Mouse (Mus musculus): ENCODE measurements around the gene Zfp13. TPM values are rescaled to one million over a fixed set of nuclear protein-coding genes. Genes with fewer than 3 reads are reported as not detected.

The Zfp13 gene
- polyA plus RNA-seq, 1 experiment from 2014 or later, result 30.4 TPM

DNA sequence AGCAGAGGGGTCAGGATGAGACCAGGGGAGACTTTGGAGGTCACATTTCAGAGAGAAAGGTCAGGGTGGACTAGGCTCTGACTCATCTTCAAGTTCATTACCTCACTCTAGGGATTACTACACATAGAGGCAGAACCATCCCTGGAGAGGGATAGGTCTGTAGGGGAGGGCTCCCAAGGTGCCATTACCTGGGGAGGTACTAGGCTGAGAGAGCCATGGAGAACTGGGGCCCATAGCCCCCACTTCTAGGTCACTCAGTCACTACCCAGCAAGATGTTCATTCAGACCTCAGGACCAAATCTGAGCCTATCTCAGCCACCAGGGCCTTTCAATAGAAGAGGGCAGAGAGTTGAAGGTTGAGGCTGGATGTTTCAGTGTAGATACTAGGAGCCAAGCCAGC is 45.0 kb downstream of the Zfp13 start:
- H3K27me3 ChIP-seq (replicated peaks), result no peaks in the 10 kb centered on the region
- no peak overlapping the region for H3K27ac ChIP-seq
- no peaks in the 10 kb centered on the region for H3K9me3 ChIP-seq
- no peak overlapping the region for H3K4me2 ChIP-seq
- peaks cover 13% of the 10 kb centered on the region for H3K4me1 ChIP-seq
- ATAC-seq (replicated peaks), result no peak
- H3K9ac ChIP-seq, result no peak overlapping the region
- H3K36me3 ChIP-seq (replicated peaks), result peaks cover 33% of the 10 kb centered on the region
- no peak overlapping the region for H3K4me3 ChIP-seq

DNA sequence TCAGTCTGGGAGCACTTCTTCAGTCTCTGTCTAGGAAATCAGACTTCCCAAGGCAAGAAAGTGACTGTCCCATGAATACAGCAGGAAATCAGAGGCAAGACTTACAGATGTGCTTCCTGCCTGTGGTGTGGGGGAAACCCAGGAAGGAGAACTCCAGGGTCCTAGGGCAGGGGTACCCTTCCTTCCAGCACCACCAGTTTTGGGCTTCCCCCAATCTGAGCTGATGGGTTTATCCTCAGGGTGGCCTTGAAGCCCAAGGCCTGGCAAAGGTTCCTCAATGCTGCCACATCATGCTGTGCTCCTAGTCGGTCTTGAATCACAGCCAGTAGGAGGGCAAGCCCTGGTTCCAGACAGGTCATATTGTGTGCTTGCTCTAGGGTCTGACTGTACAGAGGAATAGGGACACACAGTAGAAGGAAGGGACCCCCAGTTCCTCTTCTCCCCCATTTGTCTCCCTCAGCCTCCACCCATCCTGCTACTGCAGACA is 45.6 kb downstream of the Zfp13 start:
- Histone ChIP-seq H3K9me3 (no peaks in the 10 kb centered on the region), H3K27me3 (replicated peaks) (no peaks in the 10 kb centered on the region), H3K4me1 (peaks cover 13% of the 10 kb centered on the region), H3K4me3 (no peak overlapping the region), H3K4me2 (no peak overlapping the region), H3K36me3 (replicated peaks) (peaks cover 27% of the 10 kb centered on the region), H3K27ac (no peak overlapping the region), H3K9ac (no peak overlapping the region)
- ATAC-seq (replicated peaks), result no peak
- WGBS, result 68% methylated on average over 1 of the region's 1 CpGs

DNA sequence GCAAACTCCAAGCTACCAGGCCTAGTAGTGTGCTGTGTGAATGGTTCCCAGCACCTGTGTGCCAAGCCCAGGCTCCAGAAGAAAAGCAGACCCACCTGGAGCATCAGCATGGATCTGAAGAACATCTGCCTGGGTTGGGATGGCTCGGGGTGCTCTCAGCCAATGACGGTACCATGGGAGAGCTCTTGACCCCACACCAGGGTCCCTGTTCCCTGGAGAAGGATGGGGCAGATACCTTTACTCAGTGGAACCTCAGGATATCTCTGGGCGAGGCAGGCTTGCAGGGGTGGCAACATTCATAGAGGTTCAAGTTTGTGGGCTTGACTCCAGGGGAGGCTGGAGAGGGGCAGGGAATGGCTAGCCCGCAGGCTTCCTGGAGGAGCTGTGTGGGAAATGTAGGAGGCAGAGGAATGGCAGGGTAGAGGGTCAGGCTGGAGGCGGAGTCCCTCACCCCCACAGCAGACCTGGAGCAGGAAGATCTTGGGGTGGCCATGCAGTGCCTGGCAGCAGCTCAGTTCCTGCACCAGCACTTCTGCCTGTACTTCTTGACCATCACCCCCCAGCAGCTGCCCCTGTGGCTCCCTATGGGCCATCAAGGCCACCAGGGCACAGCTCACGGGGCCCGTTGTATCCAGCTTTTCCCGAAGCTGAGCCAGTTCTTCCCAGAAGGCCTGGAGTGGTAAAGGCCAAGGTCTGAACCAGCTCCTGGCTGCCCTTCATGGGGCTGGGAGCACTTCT is 46.2 kb downstream of the Zfp13 start:
- WGBS, result 89% methylated on average over 8 of the region's 8 CpGs
- no peaks in the 10 kb centered on the region for H3K9me3 ChIP-seq
- no peaks in the 10 kb centered on the region for H3K27me3 ChIP-seq (replicated peaks)
- no peak overlapping the region for H3K9ac ChIP-seq
- no peak overlapping the region for H3K27ac ChIP-seq
- no peak overlapping the region for H3K4me3 ChIP-seq
- H3K36me3 ChIP-seq (replicated peaks), result peaks cover 21% of the 10 kb centered on the region
- no peak for ATAC-seq (replicated peaks)
- H3K4me1 ChIP-seq, result peaks cover 13% of the 10 kb centered on the region
- no peak overlapping the region for H3K4me2 ChIP-seq

DNA sequence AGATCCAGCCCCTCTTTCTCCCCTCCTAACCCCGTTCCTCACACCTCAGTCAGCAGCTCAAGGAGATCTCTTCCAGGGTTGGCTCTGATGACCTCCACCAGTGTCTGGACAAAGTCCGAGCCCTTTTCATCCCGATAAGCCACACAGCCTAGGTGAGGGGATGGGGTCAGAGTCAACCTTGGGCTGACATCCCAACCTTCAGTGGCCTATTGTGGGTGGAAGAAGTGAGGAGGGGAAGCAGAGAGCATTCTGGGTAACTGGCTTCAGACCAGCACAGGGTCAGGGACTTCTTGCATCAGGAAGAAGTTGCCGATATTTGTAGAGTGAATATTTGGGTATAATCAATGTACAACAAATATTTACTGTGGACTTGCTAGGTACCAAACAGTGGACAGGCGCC is 47.3 kb downstream of the Zfp13 start:
- ATAC-seq (replicated peaks), result no peak
- Histone ChIP-seq H3K9ac (no peak overlapping the region), H3K4me3 (no peak overlapping the region), H3K9me3 (no peaks in the 10 kb centered on the region), H3K27me3 (replicated peaks) (no peaks in the 10 kb centered on the region), H3K36me3 (replicated peaks) (peaks cover 10% of the 10 kb centered on the region; the same call in 1 of the 2 replicates), H3K27ac (no peak overlapping the region), H3K4me2 (no peak overlapping the region), H3K4me1 (peaks cover 13% of the 10 kb centered on the region)
- WGBS, result 67% methylated on average over 5 of the region's 5 CpGs

DNA sequence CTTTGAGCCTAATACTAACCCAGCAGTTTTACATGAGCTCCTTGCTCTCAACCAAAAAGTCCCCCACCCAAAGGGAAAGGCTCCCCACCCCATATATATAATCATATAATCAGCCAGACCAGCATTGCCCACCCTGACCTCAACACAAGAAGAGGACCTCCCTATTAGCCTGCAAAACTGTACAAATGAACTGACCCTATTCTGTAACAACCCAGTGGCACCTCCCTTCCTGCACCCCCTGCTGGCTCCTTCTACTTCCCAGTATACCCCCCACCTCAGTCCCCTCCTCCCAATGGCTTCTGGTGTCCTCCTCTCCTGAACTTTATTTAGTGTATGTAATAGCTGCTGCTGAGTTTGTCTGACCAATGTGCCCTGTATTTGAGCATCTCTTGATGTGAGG is 47.9 kb downstream of the Zfp13 start:
- Histone ChIP-seq H3K27ac (peak overlapping the region; percentile 76), H3K4me1 (peaks cover 13% of the 10 kb centered on the region), H3K9ac (peak overlapping the region; percentile 63), H3K4me2 (peak overlapping the region; percentile 70), H3K36me3 (replicated peaks) (peaks cover 4% of the 10 kb centered on the region; the same call in 1 of the 2 replicates), H3K4me3 (peak overlapping the region; percentile 59), H3K27me3 (replicated peaks) (no peaks in the 10 kb centered on the region), H3K9me3 (no peaks in the 10 kb centered on the region)
- ATAC-seq (replicated peaks), result no peak

DNA sequence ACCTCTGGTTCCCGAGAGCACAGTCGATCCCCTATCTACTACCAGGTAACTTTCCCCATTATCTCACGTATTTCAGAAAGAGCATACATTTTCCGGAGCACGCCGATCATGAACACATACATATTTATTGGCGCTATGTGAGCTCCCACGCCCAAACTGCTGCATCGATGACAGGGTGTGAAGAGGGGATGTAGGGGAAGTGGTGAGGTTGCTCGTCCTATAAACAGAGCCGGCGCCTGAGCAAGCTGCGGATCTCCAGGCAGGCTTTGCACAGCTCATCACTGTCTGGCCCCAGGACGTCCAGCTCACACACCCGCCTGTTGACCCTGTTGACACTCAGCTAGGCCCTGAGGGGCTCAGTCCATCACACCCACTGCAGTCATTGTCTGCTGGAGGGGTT is 48.4 kb downstream of the Zfp13 start:
- peak overlapping the region; percentile 76 for H3K27ac ChIP-seq
- 0 out of 2 replicates have a peak, but pooled peaks cover 1% of the 10 kb centered on the region for H3K36me3 ChIP-seq (replicated peaks)
- peak; percentile 43 for ATAC-seq (replicated peaks)
- WGBS, result 0% methylated on average over 15 of the region's 15 CpGs
- peak overlapping the region; percentile 70 for H3K4me2 ChIP-seq
- H3K27me3 ChIP-seq (replicated peaks), result no peaks in the 10 kb centered on the region
- no peaks in the 10 kb centered on the region for H3K9me3 ChIP-seq
- peaks cover 13% of the 10 kb centered on the region for H3K4me1 ChIP-seq
- peak overlapping the region; percentile 63 for H3K9ac ChIP-seq
- peak overlapping the region; percentile 59 for H3K4me3 ChIP-seq

DNA sequence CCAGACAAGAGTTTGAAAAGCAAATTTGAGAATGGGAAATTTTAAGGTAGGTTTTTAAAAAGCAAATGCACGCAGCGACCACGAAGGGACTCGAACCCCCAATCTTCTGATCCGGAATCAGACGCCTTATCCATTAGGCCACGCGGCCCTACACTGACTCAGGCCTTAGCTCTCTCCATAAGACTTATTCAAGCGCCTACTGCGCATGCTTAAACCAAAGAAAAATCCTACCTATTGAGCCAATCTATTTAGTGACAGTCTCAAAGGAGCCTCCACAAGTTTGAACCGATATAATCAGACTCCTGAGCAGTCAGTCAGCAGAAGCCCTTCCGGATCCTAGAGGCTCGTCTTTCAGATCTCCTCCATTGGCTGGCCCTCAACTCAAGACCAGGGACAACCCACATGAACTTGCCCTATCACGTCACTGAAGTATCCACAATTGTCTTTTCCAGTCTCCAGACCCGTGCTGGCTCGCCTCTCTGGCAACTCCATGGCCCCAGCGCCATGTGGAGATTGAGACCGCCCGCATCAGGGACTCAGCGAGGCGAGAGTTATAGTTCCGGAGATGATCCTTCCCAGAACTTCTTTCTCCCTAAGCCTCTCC is 49.0 kb downstream of the Zfp13 start:
- Histone ChIP-seq H3K27ac (peak overlapping the region; percentile 76), H3K4me1 (peaks cover 13% of the 10 kb centered on the region), H3K36me3 (replicated peaks) (no peaks in the 10 kb centered on the region), H3K27me3 (replicated peaks) (no peaks in the 10 kb centered on the region), H3K9ac (peak overlapping the region; percentile 63), H3K4me2 (peak overlapping the region; percentile 70), H3K4me3 (peak overlapping the region; percentile 59), H3K9me3 (no peaks in the 10 kb centered on the region)
- WGBS, result under 1% methylated on average over 22 of the region's 22 CpGs
- peak; percentile 76 for ATAC-seq (replicated peaks)

DNA sequence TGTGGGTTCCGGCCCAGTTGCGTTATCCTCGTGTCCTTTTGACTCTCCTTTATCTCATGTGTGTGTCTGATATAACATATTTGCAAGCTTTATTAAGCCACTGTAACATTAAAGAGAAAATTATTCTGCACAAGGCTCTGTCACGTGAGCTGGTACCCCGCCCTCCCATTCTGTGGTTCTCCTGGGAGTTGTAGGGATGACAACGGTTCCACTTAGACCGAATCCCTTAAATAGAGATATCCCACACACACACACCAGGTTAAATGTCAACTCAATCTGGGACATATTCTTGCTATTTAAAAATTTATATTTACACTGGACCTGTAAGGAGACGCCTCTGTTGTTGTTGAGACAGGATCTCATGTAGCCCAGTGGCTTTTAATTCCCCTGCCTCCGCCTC is 49.8 kb downstream of the Zfp13 start:
- Histone ChIP-seq H3K4me1 (peaks cover 13% of the 10 kb centered on the region), H3K36me3 (replicated peaks) (no peaks in the 10 kb centered on the region), H3K9ac (peak overlapping the region; percentile 35), H3K27me3 (replicated peaks) (no peaks in the 10 kb centered on the region), H3K9me3 (no peaks in the 10 kb centered on the region), H3K4me2 (peak overlapping the region; percentile 70), H3K4me3 (peak overlapping the region; percentile 59), H3K27ac (peak overlapping the region; percentile 57)
- WGBS, result 2% methylated on average over 9 of the region's 9 CpGs
- peak; percentile 28 for ATAC-seq (replicated peaks)

DNA sequence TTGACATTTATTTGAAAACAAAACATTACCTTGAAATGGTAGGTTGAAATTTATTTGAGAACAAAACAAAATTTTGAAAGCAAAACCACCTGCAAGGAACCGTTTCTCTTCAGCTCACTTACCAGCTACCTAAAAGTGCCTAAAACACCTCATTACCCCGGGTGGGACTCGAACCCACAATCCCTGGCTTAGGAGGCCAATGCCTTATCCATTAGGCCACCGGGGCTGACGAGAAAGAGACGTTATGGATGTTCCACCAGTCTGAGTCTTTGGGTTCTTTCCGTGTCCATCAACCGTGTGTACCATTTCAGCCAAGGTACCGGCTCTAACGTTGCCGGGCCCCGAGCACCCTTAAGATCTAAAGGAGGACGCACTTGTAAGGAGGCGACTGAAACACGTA is 50.7 kb downstream of the Zfp13 start:
- 1% methylated on average over 15 of the region's 15 CpGs for WGBS
- ATAC-seq (replicated peaks), result peak; percentile 9
- Histone ChIP-seq H3K4me2 (peak overlapping the region; percentile 70), H3K27ac (peak overlapping the region; percentile 64), H3K4me1 (peaks cover 13% of the 10 kb centered on the region), H3K9ac (peak overlapping the region; percentile 35; the same call in 1 of the 2 replicates), H3K36me3 (replicated peaks) (no peaks in the 10 kb centered on the region), H3K9me3 (no peaks in the 10 kb centered on the region), H3K4me3 (peak overlapping the region; percentile 59), H3K27me3 (replicated peaks) (no peaks in the 10 kb centered on the region)

DNA sequence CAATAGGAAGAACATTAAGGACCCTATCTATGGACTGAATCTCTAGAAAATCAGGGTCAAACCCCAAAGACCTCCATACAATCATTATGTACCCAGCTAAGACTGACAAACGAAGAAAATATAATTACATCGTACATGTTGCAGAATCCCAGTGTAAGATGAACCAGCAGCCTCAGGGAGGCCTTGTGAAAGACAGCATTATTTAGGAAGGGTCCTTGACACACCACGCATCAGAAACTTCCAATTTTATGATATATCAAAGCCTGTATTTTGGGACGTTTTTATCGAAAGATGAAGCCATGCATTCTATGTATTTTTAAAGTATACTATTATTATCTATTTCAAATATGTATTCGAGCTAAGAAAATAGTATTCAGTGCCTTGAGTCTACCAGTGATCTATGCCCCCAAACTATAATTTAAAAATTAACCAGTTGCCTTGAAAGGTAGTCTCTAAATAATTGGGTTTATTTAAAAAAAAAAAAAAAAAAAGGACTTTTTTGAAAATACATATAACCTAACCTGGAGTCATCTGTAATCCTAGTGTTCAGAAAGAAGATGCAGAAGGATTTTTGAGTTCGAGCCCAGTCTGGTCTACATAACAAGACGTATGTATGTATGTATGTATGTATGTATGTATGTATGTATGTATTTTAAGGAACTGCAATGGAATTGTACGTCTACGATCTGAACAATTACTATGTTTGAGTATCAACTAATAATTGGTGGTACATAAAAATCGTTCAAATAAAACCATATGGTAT is 51.4 kb downstream of the Zfp13 start:
- no peaks in the 10 kb centered on the region for H3K9me3 ChIP-seq
- ATAC-seq (replicated peaks), result no peak
- no peaks in the 10 kb centered on the region for H3K36me3 ChIP-seq (replicated peaks)
- peak overlapping the region; percentile 70 for H3K4me2 ChIP-seq
- peaks cover 13% of the 10 kb centered on the region for H3K4me1 ChIP-seq
- no peak overlapping the region for H3K9ac ChIP-seq
- no peak overlapping the region for H3K27ac ChIP-seq
- H3K4me3 ChIP-seq, result peak overlapping the region; percentile 62
- no peaks in the 10 kb centered on the region for H3K27me3 ChIP-seq (replicated peaks)
- 54% methylated on average over 11 of the region's 11 CpGs for WGBS

DNA sequence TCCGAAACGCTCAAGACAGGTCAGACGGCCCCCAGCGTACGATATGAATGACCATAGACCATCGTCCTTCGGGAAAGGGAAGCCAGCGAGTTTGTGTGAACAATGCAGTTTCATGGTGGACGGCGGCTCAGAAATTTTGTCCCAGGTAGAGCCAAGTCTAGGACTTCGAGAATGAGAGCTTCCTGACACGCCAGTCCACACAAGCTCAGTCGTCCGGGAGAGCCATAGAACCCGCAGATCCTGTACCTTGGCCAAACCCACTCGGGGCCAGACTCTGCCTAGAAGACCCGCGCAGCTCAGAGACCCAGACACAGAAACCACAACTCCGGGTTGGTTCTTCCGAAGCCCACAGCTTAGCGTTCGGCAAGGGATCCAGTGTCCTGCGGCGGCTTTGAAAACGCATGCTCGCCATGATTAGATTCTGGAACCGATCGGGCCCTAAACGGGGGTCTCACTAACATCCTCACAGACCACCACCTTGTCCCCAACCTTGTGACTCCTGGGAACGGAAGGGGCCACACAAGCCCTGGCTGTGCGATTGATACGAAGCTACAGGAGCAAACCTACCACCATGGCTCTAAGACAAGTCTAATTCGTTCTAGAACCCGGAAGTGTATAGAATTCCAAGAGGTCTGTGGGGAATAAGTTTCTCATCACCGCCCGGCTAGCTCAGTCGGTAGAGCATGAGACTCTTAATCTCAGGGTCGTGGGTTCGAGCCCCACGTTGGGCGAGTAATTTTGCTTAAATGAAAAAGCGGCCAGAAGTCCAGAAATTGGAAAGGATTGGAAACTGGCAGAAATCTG is 52.4 kb downstream of the Zfp13 start:
- ATAC-seq (replicated peaks), result peak; percentile 14
- WGBS, result under 1% methylated on average over 42 of the region's 42 CpGs
- peak overlapping the region; percentile 54; the same call in 1 of the 2 replicates for H3K27ac ChIP-seq
- H3K4me1 ChIP-seq, result peaks cover 12% of the 10 kb centered on the region
- H3K4me2 ChIP-seq, result peak overlapping the region; percentile 52
- H3K36me3 ChIP-seq (replicated peaks), result no peaks in the 10 kb centered on the region
- no peaks in the 10 kb centered on the region for H3K9me3 ChIP-seq
- H3K9ac ChIP-seq, result peak overlapping the region; percentile 43
- H3K27me3 ChIP-seq (replicated peaks), result peaks cover under 1% of the 10 kb centered on the region
- peak overlapping the region; percentile 62 for H3K4me3 ChIP-seq
